Mouse (Mus musculus) lung, postnatal 0 days (tissue): ENCODE measurements around the gene Gm2663.

Experiments
- CTCF ChIP-seq: IDR thresholded peaks from 2 replicates; pipeline ENCODE4 v1.5.1; 2016; ENCODE audit warnings: antibody characterized with exemption, mild to moderate bottlenecking
- EP300 ChIP-seq: IDR thresholded peaks from 2 replicates; pipeline ENCODE4 v1.6.1; 2016; ENCODE audit warnings: antibody characterized with exemption, mild to moderate bottlenecking, control low read depth

- no peak for TF ChIP-seq CTCF
- no peak for TF ChIP-seq EP300
Observed at GRCm38 (mm10) chr6:41048602-41049001, 49.3 kb upstream of the Gm2663 start.
